Mouse (Mus musculus): ENCODE data around the gene Sh3bgrl2.

GRCm38 (mm10) chr9:83551116-83551515 is 3.0 kb downstream of the Sh3bgrl2 start:
- TF ChIP-seq CTCF (IDR thresholded peaks at IDR 0.05; ENCODE audit: borderline replicate concordance, control insufficient read depth, extremely low read depth, insufficient read depth, low read length, poor library complexity) (no peak), POLR2A (IDR thresholded peaks at IDR 0.05; ENCODE audit: control insufficient read depth, extremely low read depth, insufficient read depth, low read length, poor library complexity) (no peak)

Data from thymus, adult 2 months (tissue).